Mouse (Mus musculus): ENCODE measurements around the gene Plxna4.

DNA sequence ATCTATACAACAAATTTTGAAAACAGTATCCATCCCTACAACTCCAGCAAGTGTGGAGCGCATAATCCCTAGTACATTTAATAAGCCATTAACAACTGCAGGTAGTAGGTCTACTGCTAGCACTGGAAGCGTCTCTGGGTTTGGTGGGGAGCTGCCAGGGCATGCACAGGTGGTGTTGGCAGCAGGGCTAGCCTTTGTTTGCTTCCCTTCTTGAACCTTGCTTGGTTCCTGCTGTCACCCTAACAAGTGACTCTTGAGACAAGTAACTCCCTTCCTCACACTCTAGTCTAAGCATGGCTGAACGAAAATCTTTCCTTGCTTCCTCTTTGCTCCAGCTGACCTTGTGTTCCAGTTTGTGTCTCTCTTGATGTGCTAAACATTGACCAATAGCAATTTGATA is 44.0 kb downstream of the Plxna4 start:
- TF ChIP-seq CTCF (IDR thresholded peaks at IDR 0.05; ENCODE audit: extremely low read depth, insufficient read length, insufficient replicate concordance, low read depth, low read length) = no peak
- TF ChIP-seq POLR2A (IDR thresholded peaks at IDR 0.05; ENCODE audit: low read depth, low read length) = no peak
